Mouse (Mus musculus): Measurements from ENCODE around the gene Psmb9. TPM values are rescaled to one million over a fixed set of nuclear protein-coding genes. Genes with fewer than 3 reads are reported as not detected.
"Not testable (repeated sequence)": the region's sequence is repeated elsewhere in the genome, so short reads cannot be mapped to it uniquely, and the experiment has no call there.

The Psmb9 gene
- polyA plus RNA-seq, 1 experiment from 2014 or later, result 4.4 TPM

GRCm38 (mm10) chr17:34144960-34145371 lies 42.6 kb downstream of the Psmb9 start:
- WGBS, result 81% methylated on average over 3 of the region's 3 CpGs
- H3K4me1 ChIP-seq (ENCODE audit: control insufficient read depth, insufficient read depth, low read length), result no peaks in the 10 kb centered on the region; the same call in 1 of the 2 replicates
- no peak overlapping the region for H3K9ac ChIP-seq (replicated peaks; ENCODE audit: low read depth, low read length)

DNA sequence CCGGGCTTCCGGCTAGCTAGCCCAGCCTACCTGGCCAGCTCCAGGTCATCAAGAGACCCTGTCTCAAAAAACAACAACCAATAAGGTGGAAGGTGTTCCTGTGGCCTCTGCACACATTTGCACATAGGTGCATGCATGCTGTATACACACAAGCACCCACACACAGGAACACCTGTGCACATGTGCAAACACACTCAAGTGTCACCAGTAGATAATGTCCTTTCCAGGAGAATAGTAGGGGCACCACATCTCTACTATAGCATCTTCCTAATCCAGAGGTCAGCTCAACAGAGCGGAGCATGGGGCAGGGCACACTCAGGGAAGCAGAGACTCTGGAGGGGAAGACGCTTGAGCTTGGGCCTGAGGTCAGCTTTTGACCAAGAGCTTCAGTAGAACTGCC lies 43.3 kb downstream of the Psmb9 start:
- not testable (repeated sequence) for H3K36me3 ChIP-seq (ENCODE audit: control insufficient read depth, insufficient read depth, low read length); H3K27ac ChIP-seq (ENCODE audit: low read length); H3K4me2 ChIP-seq (replicated peaks; ENCODE audit: low read depth, low read length); ATAC-seq (ENCODE audit: insufficient number of reproducible peaks, insufficient read depth, low FRiP score, low read depth); H3K9ac ChIP-seq (replicated peaks; ENCODE audit: low read depth, low read length); H3K27me3 ChIP-seq (ENCODE audit: control insufficient read depth, insufficient read depth, low read length); H3K4me1 ChIP-seq (ENCODE audit: control insufficient read depth, insufficient read depth, low read length); H3K4me3 ChIP-seq (ENCODE audit: low read depth, low read length); H3K9me3 ChIP-seq (ENCODE audit: control insufficient read depth, low read depth, low read length)
- 88% methylated on average over 4 of the region's 4 CpGs for WGBS

More at GRCm38 (mm10) chr17:34144960-34145371, 42.6 kb downstream of the Psmb9 start:
- peaks cover 4% of the 10 kb centered on the region; the same call in 1 of the 2 replicates for H3K27me3 ChIP-seq (ENCODE audit: control insufficient read depth, insufficient read depth, low read length)
- H3K4me3 ChIP-seq (ENCODE audit: low read depth, low read length), result no peak overlapping the region
- H3K27ac ChIP-seq (ENCODE audit: low read length), result no peak overlapping the region
- no peak overlapping the region for H3K4me2 ChIP-seq (replicated peaks; ENCODE audit: low read depth, low read length)
- no peaks in the 10 kb centered on the region for H3K36me3 ChIP-seq (ENCODE audit: control insufficient read depth, insufficient read depth, low read length)
- no peaks in the 10 kb centered on the region for H3K9me3 ChIP-seq (ENCODE audit: control insufficient read depth, low read depth, low read length)
- ATAC-seq (ENCODE audit: insufficient number of reproducible peaks, insufficient read depth, low FRiP score, low read depth), result no peak

- Histone ChIP-seq H3K27ac (ENCODE audit: low read length) (no peak overlapping the region), H3K4me3 (ENCODE audit: low read depth, low read length) (no peak overlapping the region), H3K4me2 (replicated peaks; ENCODE audit: low read depth, low read length) (no peak overlapping the region), H3K27me3 (ENCODE audit: control insufficient read depth, insufficient read depth, low read length) (peaks cover 4% of the 10 kb centered on the region; the same call in 1 of the 2 replicates), H3K9ac (replicated peaks; ENCODE audit: low read depth, low read length) (no peak overlapping the region), H3K36me3 (ENCODE audit: control insufficient read depth, insufficient read depth, low read length) (no peaks in the 10 kb centered on the region), H3K4me1 (ENCODE audit: control insufficient read depth, insufficient read depth, low read length) (no peaks in the 10 kb centered on the region; the same call in 1 of the 2 replicates), H3K9me3 (ENCODE audit: control insufficient read depth, low read depth, low read length) (no peaks in the 10 kb centered on the region)
- 71% methylated on average over 5 of the region's 5 CpGs for WGBS
- ATAC-seq (ENCODE audit: insufficient number of reproducible peaks, insufficient read depth, low FRiP score, low read depth), result no peak
Measured at GRCm38 (mm10) chr17:34143461-34143860, 44.1 kb downstream of the Psmb9 start.

- H3K36me3 ChIP-seq (ENCODE audit: control insufficient read depth, insufficient read depth, low read length), result no peaks in the 10 kb centered on the region
- H3K27ac ChIP-seq (ENCODE audit: low read length), result no peak within 1 kb of the TSS
- H3K27me3 ChIP-seq (ENCODE audit: control insufficient read depth, insufficient read depth, low read length), result peaks cover 7% of the 10 kb centered on the region; the same call in 1 of the 2 replicates
- H3K9ac ChIP-seq (replicated peaks; ENCODE audit: low read depth, low read length), result no peak within 1 kb of the TSS
- WGBS, result 28% methylated on average over 7 of the region's 7 CpGs
- no peak for ATAC-seq (ENCODE audit: insufficient number of reproducible peaks, insufficient read depth, low FRiP score, low read depth)
- H3K9me3 ChIP-seq (ENCODE audit: control insufficient read depth, low read depth, low read length), result no peaks in the 10 kb centered on the region
- H3K4me1 ChIP-seq (ENCODE audit: control insufficient read depth, insufficient read depth, low read length), result no peaks in the 10 kb centered on the region; the same call in 1 of the 2 replicates
- H3K4me2 ChIP-seq (replicated peaks; ENCODE audit: low read depth, low read length), result no peak within 1 kb of the TSS
- no peak within 1 kb of the TSS for H3K4me3 ChIP-seq (ENCODE audit: low read depth, low read length)
Measured at GRCm38 (mm10) chr17:34143033-34143432, 44.5 kb downstream of the Psmb9 start, which contains the start of gene H2-DMb2. Gene H2-DMb2, plus strand, starts transcription at chr17:34143307.

- Histone ChIP-seq H3K4me1 (ENCODE audit: control insufficient read depth, insufficient read depth, low read length) (no peaks in the 10 kb centered on the region; the same call in 1 of the 2 replicates), H3K4me3 (ENCODE audit: low read depth, low read length) (no peak overlapping the region)
- WGBS, result 82% methylated on average over 7 of the region's 7 CpGs
Measured at GRCm38 (mm10) chr17:34142456-34143010, 45.0 kb downstream of the Psmb9 start.

DNA sequence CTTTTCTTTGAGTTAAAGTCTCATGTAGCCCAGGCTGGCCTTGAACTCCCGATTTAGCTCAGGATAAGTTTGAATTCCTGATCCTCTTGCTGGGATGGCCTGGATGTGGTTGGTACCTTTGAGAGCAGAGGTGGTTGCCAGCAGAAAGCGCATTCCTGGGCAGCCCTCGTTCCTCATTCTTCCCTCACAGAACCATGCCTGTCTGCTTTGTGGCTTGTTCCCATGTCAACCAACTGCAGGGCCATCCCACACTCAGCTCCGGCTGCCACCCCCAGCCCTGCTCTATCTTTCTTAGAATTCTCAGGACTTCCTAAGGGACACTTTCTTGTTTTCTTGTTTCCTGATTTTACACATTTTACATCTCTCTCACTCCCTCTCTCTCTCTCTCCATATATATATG lies 46.1 kb downstream of the Psmb9 start:
- Histone ChIP-seq H3K27me3 (ENCODE audit: control insufficient read depth, insufficient read depth, low read length) (peaks cover 7% of the 10 kb centered on the region; the same call in 1 of the 2 replicates), H3K9me3 (ENCODE audit: control insufficient read depth, low read depth, low read length) (no peaks in the 10 kb centered on the region), H3K4me2 (replicated peaks; ENCODE audit: low read depth, low read length) (no peak overlapping the region), H3K4me3 (ENCODE audit: low read depth, low read length) (no peak overlapping the region), H3K36me3 (ENCODE audit: control insufficient read depth, insufficient read depth, low read length) (no peaks in the 10 kb centered on the region), H3K4me1 (ENCODE audit: control insufficient read depth, insufficient read depth, low read length) (no peaks in the 10 kb centered on the region; the same call in 1 of the 2 replicates), H3K9ac (replicated peaks; ENCODE audit: low read depth, low read length) (no peak overlapping the region), H3K27ac (ENCODE audit: low read length) (no peak overlapping the region)
- ATAC-seq (ENCODE audit: insufficient number of reproducible peaks, insufficient read depth, low FRiP score, low read depth), result no peak
- 62% methylated on average over 4 of the region's 4 CpGs for WGBS

More at GRCm38 (mm10) chr17:34142456-34143010, 45.0 kb downstream of the Psmb9 start:
- Histone ChIP-seq H3K9me3 (ENCODE audit: control insufficient read depth, low read depth, low read length) (no peaks in the 10 kb centered on the region), H3K27me3 (ENCODE audit: control insufficient read depth, insufficient read depth, low read length) (peaks cover 7% of the 10 kb centered on the region; the same call in 1 of the 2 replicates), H3K9ac (replicated peaks; ENCODE audit: low read depth, low read length) (no peak overlapping the region), H3K36me3 (ENCODE audit: control insufficient read depth, insufficient read depth, low read length) (no peaks in the 10 kb centered on the region), H3K4me2 (replicated peaks; ENCODE audit: low read depth, low read length) (no peak overlapping the region), H3K27ac (ENCODE audit: low read length) (no peak overlapping the region)
- ATAC-seq (ENCODE audit: insufficient number of reproducible peaks, insufficient read depth, low FRiP score, low read depth), result no peak

DNA sequence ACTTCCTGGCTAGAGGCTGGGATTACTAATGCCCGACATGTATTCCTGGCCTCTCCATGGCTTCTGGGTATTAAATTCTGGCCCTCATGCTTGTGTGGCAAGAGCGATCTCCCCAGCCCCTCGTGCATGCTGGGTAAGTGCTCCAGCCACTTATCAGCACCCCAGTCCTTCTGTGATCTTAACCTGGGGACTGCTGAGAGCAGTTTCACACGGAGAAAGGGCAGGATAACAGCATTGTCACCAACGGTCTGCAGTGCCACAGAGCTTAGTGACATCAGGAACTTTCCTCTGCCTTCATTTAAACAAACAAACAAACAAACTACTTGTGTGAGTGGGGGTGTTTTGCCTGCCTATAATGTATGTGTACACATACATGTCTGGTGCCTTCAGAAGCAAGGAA lies 47.3 kb downstream of the Psmb9 start:
- peaks cover 7% of the 10 kb centered on the region; the same call in 1 of the 2 replicates for H3K27me3 ChIP-seq (ENCODE audit: control insufficient read depth, insufficient read depth, low read length)
- no peaks in the 10 kb centered on the region; the same call in 1 of the 2 replicates for H3K4me1 ChIP-seq (ENCODE audit: control insufficient read depth, insufficient read depth, low read length)
- peak overlapping the region; percentile 72 for H3K4me2 ChIP-seq (replicated peaks; ENCODE audit: low read depth, low read length)
- 11% methylated on average over 5 of the region's 5 CpGs for WGBS
- no peak for ATAC-seq (ENCODE audit: insufficient number of reproducible peaks, insufficient read depth, low FRiP score, low read depth)
- no peak overlapping the region for H3K27ac ChIP-seq (ENCODE audit: low read length)
- H3K4me3 ChIP-seq (ENCODE audit: low read depth, low read length), result peak overlapping the region; percentile 27; the same call in 1 of the 2 replicates
- no peak overlapping the region for H3K9ac ChIP-seq (replicated peaks; ENCODE audit: low read depth, low read length)
- H3K36me3 ChIP-seq (ENCODE audit: control insufficient read depth, insufficient read depth, low read length), result no peaks in the 10 kb centered on the region
- no peaks in the 10 kb centered on the region for H3K9me3 ChIP-seq (ENCODE audit: control insufficient read depth, low read depth, low read length)

DNA sequence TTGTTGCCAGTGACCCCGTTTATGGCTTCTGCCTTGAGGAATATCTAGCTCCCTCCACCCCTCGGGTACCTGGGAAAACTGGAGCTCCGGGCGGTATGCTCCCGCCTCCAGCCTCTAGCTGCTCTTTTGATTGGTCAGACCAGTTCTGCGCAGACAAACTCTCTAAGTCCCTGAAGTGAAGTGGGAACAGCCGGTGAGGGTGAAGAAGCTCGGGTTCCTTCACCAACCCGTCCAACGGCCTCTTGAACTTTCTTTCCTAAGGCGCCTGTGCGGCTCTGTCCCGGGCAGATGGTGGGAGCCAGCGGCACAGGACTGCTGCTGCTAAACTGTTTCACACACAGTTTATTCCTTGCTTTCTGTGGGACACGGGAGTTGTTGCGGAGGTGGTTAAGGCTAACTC lies 48.1 kb downstream of the Psmb9 start:
- WGBS, result 2% methylated on average over 16 of the region's 16 CpGs
- H3K4me2 ChIP-seq (replicated peaks; ENCODE audit: low read depth, low read length), result peak overlapping the region; percentile 72
- H3K9ac ChIP-seq (replicated peaks; ENCODE audit: low read depth, low read length), result no peak overlapping the region
- H3K27ac ChIP-seq (ENCODE audit: low read length), result no peak overlapping the region
- no peaks in the 10 kb centered on the region; the same call in 1 of the 2 replicates for H3K4me1 ChIP-seq (ENCODE audit: control insufficient read depth, insufficient read depth, low read length)
- peaks cover 7% of the 10 kb centered on the region; the same call in 1 of the 2 replicates for H3K27me3 ChIP-seq (ENCODE audit: control insufficient read depth, insufficient read depth, low read length)
- H3K4me3 ChIP-seq (ENCODE audit: low read depth, low read length), result peak overlapping the region; percentile 27
- no peaks in the 10 kb centered on the region for H3K36me3 ChIP-seq (ENCODE audit: control insufficient read depth, insufficient read depth, low read length)
- no peak for ATAC-seq (ENCODE audit: insufficient number of reproducible peaks, insufficient read depth, low FRiP score, low read depth)
- H3K9me3 ChIP-seq (ENCODE audit: control insufficient read depth, low read depth, low read length), result no peaks in the 10 kb centered on the region

Data from stomach, embryonic 14.5 days (tissue).